Mouse (Mus musculus) lung, embryonic 15.5 days (tissue): ENCODE measurements around the gene Theg. TPM values are rescaled to one million over a fixed set of nuclear protein-coding genes. Genes with fewer than 3 reads are reported as not detected.

Experiments used
- ATAC-seq: fragments of 200-750 bp; cut with Nextera tagmentation; 2 replicates; pipeline ENCODE4 v1.8.0; 2017; ENCODE audit warnings: moderate number of reproducible peaks, borderline replicate concordance; ENCODE audit not compliant: low FRiP score, low TSS enrichment; ENCODE audit errors: extremely low read depth
- H3K27ac ChIP-seq: fragments of 300-500 bp; sonication (generic); 2 replicates; pipeline ENCODE4 v1.5.1; 2015; ENCODE audit warnings: moderate library complexity, mild to moderate bottlenecking, inconsistent platforms
- H3K27me3 ChIP-seq: fragments of 300-500 bp; sonication (generic); 2 replicates; pipeline ENCODE4 v1.6.1; 2015; ENCODE audit warnings: inconsistent platforms
- H3K36me3 ChIP-seq: fragments of 300-500 bp; sonication (generic); 2 replicates; pipeline ENCODE4 v1.6.1; 2015; ENCODE audit warnings: inconsistent platforms
- H3K4me1 ChIP-seq: fragments of 300-500 bp; sonication (generic); 2 replicates; pipeline ENCODE4 v1.6.1; 2015; ENCODE audit warnings: inconsistent platforms
- H3K4me2 ChIP-seq: fragments of 300-500 bp; sonication (generic); 2 replicates; pipeline ENCODE4 v1.6.1; 2015; ENCODE audit warnings: inconsistent platforms, mild to moderate bottlenecking, moderate library complexity
- H3K4me3 ChIP-seq: fragments of 300-500 bp; sonication (generic); 2 replicates; pipeline ENCODE4 v1.5.1; 2015; ENCODE audit warnings: mild to moderate bottlenecking, inconsistent platforms
- H3K9ac ChIP-seq: fragments of 300-500 bp; sonication (generic); 2 replicates; pipeline ENCODE4 v1.6.1; 2015; ENCODE audit warnings: inconsistent platforms
- H3K9me3 ChIP-seq: fragments of 300-500 bp; sonication (generic); 2 replicates; pipeline ENCODE4 v1.6.1; 2016; ENCODE audit warnings: inconsistent platforms
- WGBS: fragments of 180-500 bp; shearing (Covaris S2); methylation state at CpG from one replicate; pipeline ENCODE4 v1.1.7; 2015; 5-methylcytosine and 5-hydroxymethylcytosine counted together
- polyA plus RNA-seq: library from polyadenylated mRNA; unstranded; fragments of >200 nt; fragmentation: Nextera tagmentation; extraction: Ambion mirVana; gene quantifications from 2 replicates; pipeline ENCODE4 v1.2.1, GENCODE M21; 2015

The Theg gene
- polyA plus RNA-seq, 1 experiment from 2014 or later: not detected

- no peak for ATAC-seq
- Histone ChIP-seq H3K36me3 (no peaks in the 10 kb centered on the region), H3K9me3 (no peaks in the 10 kb centered on the region), H3K9ac (no peak overlapping the region), H3K27ac (no peak overlapping the region), H3K4me2 (no peak overlapping the region), H3K27me3 (no peaks in the 10 kb centered on the region), H3K4me1 (no peaks in the 10 kb centered on the region), H3K4me3 (no peak overlapping the region)
- WGBS: 68% methylated on average over 4 of the region's 4 CpGs
Observed at GRCm38 (mm10) chr10:79587752-79588126, 608 bp upstream of the Theg start.

- H3K4me1 ChIP-seq: no peaks in the 10 kb centered on the region
- no peak overlapping the region for H3K4me3 ChIP-seq
- H3K4me2 ChIP-seq: no peak overlapping the region
- no peaks in the 10 kb centered on the region for H3K9me3 ChIP-seq
- ATAC-seq: no peak
- no peak overlapping the region for H3K9ac ChIP-seq
- no peak overlapping the region for H3K27ac ChIP-seq
- WGBS: 61% methylated on average over 8 of the region's 8 CpGs
- H3K27me3 ChIP-seq: no peaks in the 10 kb centered on the region
- no peaks in the 10 kb centered on the region for H3K36me3 ChIP-seq
Observed at GRCm38 (mm10) chr10:79586243-79586642, 888 bp downstream of the Theg start.

DNA sequence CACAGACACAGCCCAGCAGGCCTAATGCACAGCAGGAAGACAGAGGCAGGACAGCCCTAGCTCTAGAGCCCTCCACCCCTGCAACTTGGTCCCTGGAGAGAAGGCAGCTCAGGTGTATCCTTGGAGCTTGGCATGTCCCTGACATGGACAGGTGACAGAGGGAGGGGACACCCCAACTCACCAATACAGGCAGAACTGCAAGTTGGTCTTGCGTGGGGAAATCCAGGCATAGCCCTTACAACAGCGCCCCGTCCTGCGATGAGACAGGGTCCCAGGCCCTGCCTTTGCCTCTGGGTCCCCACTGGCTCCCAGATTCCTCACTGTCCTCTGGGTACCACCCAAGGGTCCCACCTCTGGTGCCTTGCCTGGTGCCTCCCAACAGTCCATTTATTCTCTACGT lies 1.4 kb downstream of the Theg start:
- no peak overlapping the region for H3K4me3 ChIP-seq
- H3K9me3 ChIP-seq: no peaks in the 10 kb centered on the region
- H3K4me1 ChIP-seq: no peaks in the 10 kb centered on the region
- H3K9ac ChIP-seq: no peak overlapping the region
- ATAC-seq: no peak
- H3K36me3 ChIP-seq: no peaks in the 10 kb centered on the region
- over 99% methylated on average over 5 of the region's 5 CpGs for WGBS
- no peak overlapping the region for H3K4me2 ChIP-seq
- H3K27me3 ChIP-seq: no peaks in the 10 kb centered on the region
- H3K27ac ChIP-seq: no peak overlapping the region

DNA sequence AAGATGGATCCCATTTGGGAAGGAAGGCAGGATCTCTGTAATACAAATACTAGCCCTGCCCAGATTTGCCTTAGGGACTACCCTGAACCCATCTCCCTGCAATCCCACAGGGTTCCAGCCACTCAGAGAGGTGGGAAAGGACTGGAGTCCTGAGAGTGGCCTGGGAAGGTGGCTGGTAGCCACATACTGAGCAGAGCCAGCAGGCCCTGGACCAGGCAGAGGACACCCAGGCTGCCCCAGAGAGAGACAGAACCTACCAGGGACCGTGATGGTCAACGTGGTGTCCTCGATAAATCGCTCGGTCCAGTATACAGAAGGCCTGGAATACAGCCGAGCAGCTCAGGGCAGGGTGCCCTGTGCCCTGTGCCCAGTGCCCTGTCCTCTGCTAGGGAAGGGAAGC lies 2.0 kb downstream of the Theg start:
- ATAC-seq: no peak
- H3K36me3 ChIP-seq: no peaks in the 10 kb centered on the region
- no peaks in the 10 kb centered on the region for H3K9me3 ChIP-seq
- no peak overlapping the region for H3K9ac ChIP-seq
- no peak overlapping the region for H3K4me2 ChIP-seq
- 84% methylated on average over 6 of the region's 6 CpGs for WGBS
- no peaks in the 10 kb centered on the region for H3K4me1 ChIP-seq
- H3K27me3 ChIP-seq: no peaks in the 10 kb centered on the region
- H3K4me3 ChIP-seq: no peak overlapping the region
- no peak overlapping the region for H3K27ac ChIP-seq

DNA sequence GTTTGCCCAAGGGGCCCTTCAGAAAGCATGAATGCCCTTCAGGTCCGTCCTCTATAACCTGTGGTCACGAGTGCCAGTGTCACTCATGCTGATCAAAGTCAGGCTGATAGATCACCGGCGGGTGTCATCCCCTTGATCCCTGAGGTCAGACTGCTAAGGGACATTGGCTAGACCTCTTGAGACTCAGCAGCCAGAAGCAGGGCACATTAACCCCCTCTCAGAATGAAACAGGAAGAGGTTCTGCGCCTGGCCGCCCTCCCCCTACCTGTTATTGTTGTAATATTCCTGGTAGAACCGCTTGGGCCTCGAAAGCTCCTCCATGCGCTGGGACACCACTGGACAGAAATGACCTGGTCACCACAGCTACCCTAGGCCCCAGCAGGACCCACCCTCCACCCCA lies 2.7 kb downstream of the Theg start:
- Histone ChIP-seq H3K4me3 (no peak overlapping the region), H3K9me3 (no peaks in the 10 kb centered on the region), H3K4me1 (no peaks in the 10 kb centered on the region), H3K27me3 (no peaks in the 10 kb centered on the region; the same call in 1 of the 2 replicates), H3K9ac (no peak overlapping the region), H3K4me2 (no peak overlapping the region), H3K36me3 (no peaks in the 10 kb centered on the region), H3K27ac (no peak overlapping the region)
- no peak for ATAC-seq
- WGBS: 68% methylated on average over 9 of the region's 9 CpGs

DNA sequence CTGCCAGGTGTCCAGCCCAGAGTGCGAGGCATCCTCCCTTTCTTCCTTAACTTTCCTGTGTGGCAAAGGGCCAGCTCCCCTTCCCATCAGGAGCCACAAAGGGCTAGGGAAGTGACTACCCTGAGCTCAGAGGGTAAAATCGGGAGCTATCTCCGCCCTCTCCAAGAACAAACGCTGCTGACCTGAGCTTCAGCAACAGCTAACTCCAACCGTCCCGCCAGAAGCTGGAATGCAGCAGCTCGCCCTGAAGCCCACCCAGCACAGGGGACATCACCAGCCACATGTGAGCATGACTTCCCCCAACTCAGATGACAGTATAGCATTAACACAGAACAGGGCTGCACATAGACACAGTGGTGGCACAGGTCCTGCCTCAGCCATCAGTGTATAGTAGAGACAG lies 3.1 kb downstream of the Theg start:
- no peak overlapping the region for H3K4me2 ChIP-seq
- H3K4me1 ChIP-seq: no peaks in the 10 kb centered on the region
- H3K27me3 ChIP-seq: no peaks in the 10 kb centered on the region; the same call in 1 of the 2 replicates
- no peak overlapping the region for H3K4me3 ChIP-seq
- H3K36me3 ChIP-seq: no peaks in the 10 kb centered on the region
- H3K27ac ChIP-seq: no peak overlapping the region
- H3K9me3 ChIP-seq: no peaks in the 10 kb centered on the region
- H3K9ac ChIP-seq: no peak overlapping the region
- 43% methylated on average over 7 of the region's 7 CpGs for WGBS
- no peak for ATAC-seq

- H3K4me3 ChIP-seq: no peak overlapping the region
- no peak overlapping the region for H3K27ac ChIP-seq
- WGBS: 83% methylated on average over 8 of the region's 8 CpGs
- no peak overlapping the region for H3K9ac ChIP-seq
- ATAC-seq: no peak
- H3K36me3 ChIP-seq: no peaks in the 10 kb centered on the region
- H3K27me3 ChIP-seq: no peaks in the 10 kb centered on the region; the same call in 1 of the 2 replicates
- no peak overlapping the region for H3K4me2 ChIP-seq
- no peaks in the 10 kb centered on the region for H3K4me1 ChIP-seq
- H3K9me3 ChIP-seq: no peaks in the 10 kb centered on the region
Observed at GRCm38 (mm10) chr10:79581501-79581900, 5.6 kb downstream of the Theg start.

DNA sequence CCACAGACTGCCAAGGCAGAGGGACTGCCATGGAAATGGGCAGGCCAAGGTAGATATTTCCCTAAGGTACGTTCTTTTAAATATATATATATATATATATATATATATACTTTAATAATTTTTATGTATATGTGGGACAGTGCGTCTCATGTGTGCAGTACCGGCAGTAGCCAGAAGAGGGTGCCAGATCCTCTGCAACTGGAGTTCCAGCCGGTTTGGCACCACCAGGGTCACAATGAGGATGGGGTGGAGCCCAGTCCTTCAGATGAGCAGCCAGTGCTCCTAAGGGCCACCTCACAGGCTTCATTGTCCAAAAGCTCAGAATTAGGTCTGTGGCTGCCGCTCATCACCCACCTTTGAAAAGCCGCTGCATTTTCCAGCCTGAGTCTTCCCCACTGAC lies 6.3 kb downstream of the Theg start:
- Histone ChIP-seq H3K4me2 (no peak overlapping the region), H3K27ac (no peak overlapping the region), H3K4me3 (no peak overlapping the region), H3K36me3 (no peaks in the 10 kb centered on the region), H3K27me3 (no peaks in the 10 kb centered on the region; the same call in 1 of the 2 replicates), H3K9me3 (no peaks in the 10 kb centered on the region), H3K9ac (no peak overlapping the region), H3K4me1 (no peaks in the 10 kb centered on the region)
- no peak for ATAC-seq
- 39% methylated on average over 6 of the region's 6 CpGs for WGBS

DNA sequence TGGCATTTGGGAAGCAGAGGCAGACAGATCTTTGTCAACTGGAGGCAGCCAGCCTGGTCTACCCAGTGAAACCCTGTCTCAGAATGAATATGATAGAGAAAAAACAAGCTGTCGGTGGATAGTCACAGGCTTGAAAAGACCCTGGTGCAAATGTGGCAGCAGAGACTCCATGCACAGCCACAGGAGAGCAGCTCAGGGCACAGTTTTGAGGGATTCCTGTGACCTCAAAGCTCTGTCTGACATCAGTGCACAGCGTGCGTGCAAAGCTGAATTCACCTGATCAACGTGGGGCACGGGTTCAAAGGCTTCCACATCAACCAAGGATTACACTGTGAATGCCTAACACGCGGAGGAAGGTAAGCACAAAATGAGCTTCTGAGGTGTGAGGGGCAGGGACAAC lies 6.8 kb downstream of the Theg start:
- Histone ChIP-seq H3K4me2 (no peak overlapping the region), H3K9me3 (no peaks in the 10 kb centered on the region), H3K36me3 (no peaks in the 10 kb centered on the region), H3K4me3 (no peak overlapping the region), H3K27me3 (no peaks in the 10 kb centered on the region; the same call in 1 of the 2 replicates), H3K4me1 (no peaks in the 10 kb centered on the region), H3K9ac (no peak overlapping the region), H3K27ac (no peak overlapping the region)
- ATAC-seq: no peak
- 65% methylated on average over 7 of the region's 7 CpGs for WGBS

- WGBS: 78% methylated on average over 12 of the region's 12 CpGs
- no peaks in the 10 kb centered on the region for H3K9me3 ChIP-seq
- H3K4me1 ChIP-seq: no peaks in the 10 kb centered on the region
- no peak overlapping the region for H3K4me3 ChIP-seq
- H3K36me3 ChIP-seq: no peaks in the 10 kb centered on the region
- ATAC-seq: no peak
- no peak overlapping the region for H3K27ac ChIP-seq
- H3K27me3 ChIP-seq: no peaks in the 10 kb centered on the region; the same call in 1 of the 2 replicates
- H3K9ac ChIP-seq: no peak overlapping the region
- H3K4me2 ChIP-seq: no peak overlapping the region
Observed at GRCm38 (mm10) chr10:79579781-79580180, 7.3 kb downstream of the Theg start.

- WGBS: 63% methylated on average over 7 of the region's 7 CpGs
- no peaks in the 10 kb centered on the region; the same call in 1 of the 2 replicates for H3K27me3 ChIP-seq
- H3K9me3 ChIP-seq: no peaks in the 10 kb centered on the region
- H3K4me2 ChIP-seq: no peak overlapping the region
- no peaks in the 10 kb centered on the region for H3K36me3 ChIP-seq
- no peak overlapping the region for H3K27ac ChIP-seq
- no peak for ATAC-seq
- H3K4me3 ChIP-seq: no peak overlapping the region
- H3K4me1 ChIP-seq: no peaks in the 10 kb centered on the region
- no peak overlapping the region for H3K9ac ChIP-seq
Observed at GRCm38 (mm10) chr10:79578891-79579290, 8.2 kb downstream of the Theg start.

- Histone ChIP-seq H3K27ac (no peak overlapping the region), H3K4me2 (no peak overlapping the region), H3K9me3 (no peaks in the 10 kb centered on the region), H3K27me3 (no peaks in the 10 kb centered on the region; the same call in 1 of the 2 replicates), H3K4me3 (no peak overlapping the region), H3K36me3 (no peaks in the 10 kb centered on the region), H3K4me1 (no peaks in the 10 kb centered on the region), H3K9ac (no peak overlapping the region)
- no peak for ATAC-seq
- 66% methylated on average over 9 of the region's 9 CpGs for WGBS
Observed at GRCm38 (mm10) chr10:79578276-79578675, 8.9 kb downstream of the Theg start.

DNA sequence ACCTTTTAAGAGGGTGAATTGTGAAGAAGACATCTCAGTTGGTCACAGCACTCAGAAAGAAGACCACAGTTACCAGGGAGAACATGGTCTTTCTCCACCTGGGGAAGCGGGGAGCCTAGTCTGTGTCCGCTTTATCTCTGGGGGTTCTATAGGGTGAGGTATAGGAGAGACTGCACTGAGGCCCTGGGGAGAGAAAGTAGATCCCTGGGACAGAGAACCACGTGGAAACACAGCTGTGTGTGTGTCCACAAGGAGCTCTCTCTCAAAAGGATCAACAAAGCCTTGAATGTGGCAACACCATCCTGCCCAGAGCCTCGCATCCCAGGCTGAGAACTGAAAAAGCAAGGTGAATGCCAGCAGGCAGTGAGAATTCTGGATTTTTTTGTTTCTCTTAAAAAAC lies 9.8 kb downstream of the Theg start:
- H3K4me1 ChIP-seq: no peaks in the 10 kb centered on the region
- WGBS: 56% methylated on average over 4 of the region's 4 CpGs

More for the DNA sequence above, 9.8 kb downstream of the Theg start:
- no peak overlapping the region for H3K4me3 ChIP-seq
- H3K4me2 ChIP-seq: no peak overlapping the region
- no peak overlapping the region for H3K27ac ChIP-seq
- no peaks in the 10 kb centered on the region; the same call in 1 of the 2 replicates for H3K27me3 ChIP-seq
- no peaks in the 10 kb centered on the region for H3K36me3 ChIP-seq
- ATAC-seq: no peak
- H3K9ac ChIP-seq: no peak overlapping the region
- H3K9me3 ChIP-seq: no peaks in the 10 kb centered on the region
